Mouse (Mus musculus) gastrocnemius, adult 2 months (tissue): ENCODE data around the gene Prim1. TPM values are rescaled to one million over a fixed set of nuclear protein-coding genes. Genes with fewer than 3 reads are reported as not detected.
"Not testable (repeated sequence)": the region's sequence is repeated elsewhere in the genome, so short reads cannot be mapped to it uniquely, and the experiment has no call there.

Experiments used
- DNase-seq: peaks from one replicate; pipeline ENCODE4 v3.0.0; 2022
- H3K27ac ChIP-seq: fragments of 200-600 bp; 2 replicates; pipeline ENCODE4 v1.8.1; 2022; ENCODE audit warnings: mild to moderate bottlenecking
- H3K4me3 ChIP-seq: fragments of 200-600 bp; 2 replicates; pipeline ENCODE4 v1.8.1; 2022; ENCODE audit warnings: mild to moderate bottlenecking, moderate library complexity
- CTCF ChIP-seq: fragments of 200-600 bp; IDR thresholded peaks from 2 replicates; pipeline ENCODE4 v1.8.1; 2022; ENCODE audit warnings: antibody characterized with exemption, mild to moderate bottlenecking, moderate library complexity
- intact Hi-C: fragments of 180-260 bp; cut with DNase I; formaldehyde crosslinking; loops from one replicate; pipeline ENCODE4 v1.15.1; 2025
- total RNA-seq, 2 experiments: library from RNA; stranded (reverse); gene quantifications; 2 replicates each; pipeline ENCODE4 v1.2.3; 2021

Gene Prim1
- total RNA-seq, 2 experiments from 2014 or later = 0.61 to 0.95 TPM

DNA sequence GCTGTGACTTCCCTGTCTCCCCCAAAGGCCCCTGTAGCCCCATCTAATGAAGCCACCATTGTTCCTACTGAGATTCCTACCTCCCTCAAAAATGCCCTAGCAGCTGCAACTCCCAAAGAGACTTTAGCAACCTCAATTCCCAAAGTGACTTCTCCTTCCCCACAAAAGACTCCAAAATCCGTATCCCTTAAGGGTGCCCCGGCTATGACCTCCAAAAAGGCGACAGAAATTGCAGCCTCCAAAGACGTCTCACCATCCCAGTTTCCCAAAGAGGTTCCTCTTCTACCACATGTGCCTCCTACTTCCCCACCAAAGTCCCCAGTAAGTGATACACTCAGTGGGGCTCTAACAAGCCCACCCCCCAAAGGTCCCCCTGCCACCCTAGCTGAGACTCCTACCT lies 26.7 kb downstream of the Prim1 start:
- no peak for DNase-seq
- intact Hi-C loops = loop anchor here (2.0 kb wide), 1 partner anchor 15 kb away; no protein-coding TSS in a partner anchor
- H3K27ac ChIP-seq = peak overlapping the region; percentile 99; the same call in 1 of the 2 replicates
- H3K4me3 ChIP-seq = no peak overlapping the region
- TF ChIP-seq CTCF = no peak

- no peak for TF ChIP-seq CTCF
- Histone ChIP-seq H3K27ac (no peak overlapping the region), H3K4me3 (no peak overlapping the region)
- DNase-seq = no peak
- intact Hi-C loops = loop anchor here (2.0 kb wide), 1 partner anchor 14 kb away; no protein-coding TSS in a partner anchor
These were observed 27.5 kb downstream of the Prim1 start for GRCm38 (mm10) chr10:128042466-128042865.

- intact Hi-C loops = loop anchor here (2.0 kb wide), 1 partner anchor 14 kb away; no protein-coding TSS in a partner anchor
- TF ChIP-seq CTCF = no peak
- Histone ChIP-seq H3K4me3 (no peak overlapping the region), H3K27ac (peak overlapping the region; percentile 25; the same call in 1 of the 2 replicates)
- no peak for DNase-seq
These were observed 28.3 kb downstream of the Prim1 start for GRCm38 (mm10) chr10:128043041-128043835.

DNA sequence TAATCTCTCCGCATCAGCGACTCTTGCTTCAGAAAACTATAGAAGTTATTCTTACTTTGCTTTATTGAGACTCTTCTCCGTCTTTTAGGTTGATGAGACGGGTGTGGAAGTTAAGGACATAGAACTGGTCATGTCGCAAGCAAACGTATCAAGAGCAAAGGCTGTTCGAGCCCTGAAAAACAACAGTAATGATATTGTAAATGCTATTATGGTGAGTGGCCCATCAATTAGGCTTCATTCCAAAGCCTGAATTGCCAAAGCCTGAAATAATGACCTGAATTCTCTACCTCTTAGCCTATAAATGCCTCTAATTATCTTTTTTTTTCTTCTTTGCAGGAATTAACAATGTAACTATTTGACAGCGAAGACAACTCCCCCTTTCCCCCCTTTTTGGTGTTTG lies 33.2 kb downstream of the Prim1 start:
- no peak for DNase-seq
- TF ChIP-seq CTCF = no peak
- Histone ChIP-seq H3K4me3 (no peak overlapping the region), H3K27ac (no peak overlapping the region)
- intact Hi-C loops = no loop called here

DNA sequence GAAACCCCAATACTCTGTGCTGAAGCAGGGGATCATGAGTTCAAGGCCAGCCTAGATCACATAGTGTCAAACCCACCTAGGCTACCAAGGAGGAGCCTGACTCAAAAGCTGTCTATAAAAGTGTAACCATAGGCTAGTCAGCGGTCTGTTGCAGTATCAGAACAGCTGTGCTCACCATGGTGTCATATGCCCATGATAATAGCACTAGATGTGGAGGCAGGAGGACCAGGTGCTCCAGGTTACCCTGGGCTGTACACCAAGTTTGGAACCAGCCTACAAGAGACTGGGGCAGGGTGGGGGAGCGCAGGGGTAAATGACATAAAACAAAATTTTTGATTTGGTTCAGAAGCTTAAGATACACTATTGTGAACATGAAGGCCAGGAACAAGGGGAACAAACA lies 34.8 kb downstream of the Prim1 start:
- no peak for TF ChIP-seq CTCF
- intact Hi-C loops = no loop called here
- Histone ChIP-seq H3K4me3 (no peak overlapping the region), H3K27ac (no peak overlapping the region)
- DNase-seq = no peak

- Histone ChIP-seq H3K4me3 (no peak overlapping the region), H3K27ac (no peak overlapping the region)
- no peak for TF ChIP-seq CTCF
- no peak for DNase-seq
- intact Hi-C loops = no loop called here
These were observed 35.4 kb downstream of the Prim1 start for GRCm38 (mm10) chr10:128050355-128050754.

- intact Hi-C loops = no loop called here
These were observed 36.6 kb downstream of the Prim1 start for GRCm38 (mm10) chr10:128051589-128051988.

GRCm38 (mm10) chr10:128052136-128052535 lies 37.2 kb downstream of the Prim1 start:
- H3K27ac ChIP-seq, H3K4me3 ChIP-seq, intact Hi-C loops, DNase-seq: not testable (repeated sequence)
- 0 out of 2 replicates have a peak, but pooled peaks have one; percentile 1 for TF ChIP-seq CTCF

More at GRCm38 (mm10) chr10:128051589-128051988, 36.6 kb downstream of the Prim1 start:
- no peak overlapping the region for H3K27ac ChIP-seq
- no peak for TF ChIP-seq CTCF
- DNase-seq = no peak
- H3K4me3 ChIP-seq = no peak overlapping the region

DNA sequence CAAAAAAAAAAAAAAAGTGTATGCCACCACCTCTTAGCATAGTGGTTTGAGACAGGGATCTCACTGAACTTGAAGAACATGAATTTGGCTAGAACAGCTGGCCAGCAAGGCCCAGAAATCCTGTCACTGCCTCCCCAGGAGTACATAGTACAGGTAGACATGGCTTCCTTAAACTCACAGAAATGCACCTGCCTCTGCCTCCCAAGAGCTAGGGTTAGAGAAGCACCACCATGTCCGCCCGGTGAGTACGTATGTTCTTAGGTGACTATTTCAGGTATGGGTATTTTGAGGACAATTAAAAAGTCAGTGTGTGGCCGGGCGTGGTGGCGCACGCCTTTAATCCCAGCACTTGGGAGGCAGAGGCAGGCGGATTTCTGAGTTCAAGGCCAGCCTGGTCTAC lies 38.0 kb downstream of the Prim1 start:
- DNase-seq = peak; percentile 24
- no peak overlapping the region for H3K27ac ChIP-seq
- H3K4me3 ChIP-seq = no peak overlapping the region
- intact Hi-C loops = no loop called here
- TF ChIP-seq CTCF = no peak

GRCm38 (mm10) chr10:128058184-128058583 lies 43.2 kb downstream of the Prim1 start:
- peak overlapping the region; percentile 98 for H3K27ac ChIP-seq
- intact Hi-C loops = no loop called here
- no peak for TF ChIP-seq CTCF
- H3K4me3 ChIP-seq = peak overlapping the region; percentile 94
- DNase-seq = no peak

GRCm38 (mm10) chr10:128058601-128059151 lies 43.7 kb downstream of the Prim1 start, which contains the start of gene Ptges3:
Ptges3 (plus strand) TSS chr10:128058954.
- intact Hi-C loops = no loop called here
- TF ChIP-seq CTCF = no peak

GRCm38 (mm10) chr10:128059207-128059981 lies 44.4 kb downstream of the Prim1 start:
- peak; percentile 23; the same call in 1 of the 2 replicates for TF ChIP-seq CTCF
- peak overlapping the region; percentile 94 for H3K4me3 ChIP-seq
- H3K27ac ChIP-seq = peak overlapping the region; percentile 98
- DNase-seq = peak; percentile 69
- intact Hi-C loops = no loop called here

More at GRCm38 (mm10) chr10:128058601-128059151, 43.7 kb downstream of the Prim1 start, which contains the start of gene Ptges3:
- peak; percentile 98 for DNase-seq
- Histone ChIP-seq H3K4me3 (peak within 1 kb of the TSS; percentile 94), H3K27ac (peak within 1 kb of the TSS; percentile 98)
